ENCODE assay signal across 9 mouse cellular contexts in the genomic region with DNA sequence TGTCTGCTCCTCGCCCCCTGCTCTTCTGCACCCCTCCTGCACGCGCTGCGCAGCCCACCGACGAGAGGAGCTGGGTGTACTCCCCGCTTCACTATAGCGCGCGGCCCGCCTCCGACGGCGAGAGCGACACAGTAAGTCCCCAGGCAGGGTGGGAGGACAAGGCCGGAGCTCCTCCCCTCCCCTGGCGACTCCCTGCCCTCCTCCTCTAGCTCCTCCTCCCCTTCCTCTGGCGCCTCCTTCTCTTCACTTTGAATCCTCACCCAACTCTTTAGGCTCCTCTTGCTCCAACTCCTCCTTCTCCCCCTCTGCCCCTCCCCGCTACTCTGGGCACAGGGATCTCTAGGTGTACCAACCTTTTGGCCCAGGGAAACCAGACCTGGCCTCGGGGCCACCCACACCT. TPM values are rescaled to one million over a fixed set of nuclear protein-coding genes. Genes with fewer than 3 reads are reported as not detected.
DNase-seq lines count a peak whose midpoint lies in the region; ATAC-seq lines count a peak whose summit lies in the region.
"Had no signal": no experiment of that assay in that cellular context is flagged by ENCODE, and none has a peak within 500 bp of the region (broad histone marks: within the 10 kb centered on the region; RNA-seq: fewer than 3 reads in every experiment).

No protein-coding gene starts in this region.

- H3K9ac ChIP-seq in intestine, embryonic 16.5 days (ENCODE audit: low read depth, low read length), result peak overlapping the region; percentile 70
- peak overlapping the region; percentile 35 for H3K9ac ChIP-seq in liver, embryonic 16.5 days (ENCODE audit: low read depth, low read length)
- peak overlapping the region; percentile 15; the same call in 1 of the 2 replicates for H3K9ac ChIP-seq in stomach, embryonic 14.5 days (replicated peaks; ENCODE audit: low read depth, low read length)

- peak; percentile 72 for DNase-seq in ovary, adult 18-20 months (ENCODE audit: low spot score)
- no peak for DNase-seq in ovary, postnatal 14 days (ENCODE audit: low spot score)
- DNase-seq in c-Kit-positive CD71-positive TER-119-positive erythroid progenitor cells, embryonic 14.5 days (ENCODE audit: low spot score), result peak; percentile 56
- no peak for DNase-seq in spleen, adult 12 weeks (ENCODE audit: low spot score)
- no peak for DNase-seq in gastrocnemius, postnatal 36 days

- peak; percentile 14 for ATAC-seq in intestine, embryonic 16.5 days
- ATAC-seq in liver, embryonic 16.5 days (ENCODE audit: low read depth), result no peak
- no peak for ATAC-seq in stomach, embryonic 14.5 days (ENCODE audit: insufficient number of reproducible peaks, insufficient read depth, low FRiP score, low read depth)

- H3K27ac ChIP-seq in intestine, embryonic 16.5 days (ENCODE audit: low read length), result peak overlapping the region; percentile 76
- H3K27ac ChIP-seq in liver, embryonic 16.5 days (ENCODE audit: low read length), result no peak overlapping the region
- H3K27ac ChIP-seq in stomach, embryonic 14.5 days (ENCODE audit: low read length), result peak overlapping the region; percentile 33; the same call in 1 of the 2 replicates

- no peaks in the 10 kb centered on the region for H3K27me3 ChIP-seq in intestine, embryonic 16.5 days (replicated peaks; ENCODE audit: control insufficient read depth, insufficient read depth, low read length)
- H3K27me3 ChIP-seq in liver, embryonic 16.5 days (ENCODE audit: control insufficient read depth, insufficient read depth, low read depth, low read length), result no peaks in the 10 kb centered on the region
- no peaks in the 10 kb centered on the region for H3K27me3 ChIP-seq in stomach, embryonic 14.5 days (ENCODE audit: control insufficient read depth, insufficient read depth, low read length)

- H3K4me3 ChIP-seq in intestine, embryonic 16.5 days (ENCODE audit: low read length), result peak overlapping the region; percentile 43
- H3K4me3 ChIP-seq in liver, embryonic 16.5 days (ENCODE audit: low read depth, low read length), result peak overlapping the region; percentile 30
- peak overlapping the region; percentile 11; the same call in 1 of the 2 replicates for H3K4me3 ChIP-seq in stomach, embryonic 14.5 days (ENCODE audit: low read depth, low read length)

- intact Hi-C loops in gastrocnemius, postnatal 36 days (cut with DNase I), result no loop called here

- H3K9me3 ChIP-seq in intestine, embryonic 16.5 days (ENCODE audit: control insufficient read depth, low read length), result no peaks in the 10 kb centered on the region
- no peaks in the 10 kb centered on the region for H3K9me3 ChIP-seq in liver, embryonic 16.5 days (replicated peaks; ENCODE audit: control insufficient read depth, low read length)
- no peaks in the 10 kb centered on the region for H3K9me3 ChIP-seq in stomach, embryonic 14.5 days (ENCODE audit: control insufficient read depth, low read depth, low read length)

- peaks cover 14% of the 10 kb centered on the region for H3K36me3 ChIP-seq in intestine, embryonic 16.5 days (ENCODE audit: control insufficient read depth, insufficient read depth, low read length)
- peaks cover 12% of the 10 kb centered on the region; the same call in 1 of the 2 replicates for H3K36me3 ChIP-seq in liver, embryonic 16.5 days (ENCODE audit: control insufficient read depth, insufficient read depth)
- H3K36me3 ChIP-seq in stomach, embryonic 14.5 days (ENCODE audit: control insufficient read depth, insufficient read depth, low read length), result peaks cover 48% of the 10 kb centered on the region

- peaks cover 42% of the 10 kb centered on the region for H3K4me1 ChIP-seq in intestine, embryonic 16.5 days (ENCODE audit: control insufficient read depth, insufficient read depth, low read length)
- H3K4me1 ChIP-seq in liver, embryonic 16.5 days (ENCODE audit: control insufficient read depth, low read depth, low read length), result peaks cover 42% of the 10 kb centered on the region
- peaks cover 29% of the 10 kb centered on the region for H3K4me1 ChIP-seq in stomach, embryonic 14.5 days (ENCODE audit: control insufficient read depth, insufficient read depth, low read length)

- 18% methylated on average over 20 of the region's 20 CpGs for WGBS in intestine, embryonic 16.5 days
- WGBS in liver, embryonic 16.5 days (ENCODE audit: insufficient replicate concordance), result 22% methylated on average over 20 of the region's 20 CpGs
- WGBS in stomach, embryonic 14.5 days, result 19% methylated on average over 20 of the region's 20 CpGs

- peak overlapping the region; percentile 67 for H3K4me2 ChIP-seq in intestine, embryonic 16.5 days (ENCODE audit: low read depth, low read length)
- peak overlapping the region; percentile 55 for H3K4me2 ChIP-seq in liver, embryonic 16.5 days (ENCODE audit: low read depth, low read length)
- peak overlapping the region; percentile 50 for H3K4me2 ChIP-seq in stomach, embryonic 14.5 days (replicated peaks; ENCODE audit: low read depth, low read length)

RNA-seq across cellular contexts. Expression of a gene that starts 3.6 kb away (rescaled TPM):
- polyA plus RNA-seq in intestine, embryonic 16.5 days (2015; fragmentation: Nextera tagmentation; extraction: Ambion mirVana), result 28.7 and 29.0 TPM in 2 replicates
- polyA plus RNA-seq in liver, embryonic 16.5 days (2015; fragmentation: Nextera tagmentation; extraction: Ambion mirVana), result 18.4 and 18.7 TPM in 2 replicates
- polyA plus RNA-seq in stomach, embryonic 14.5 days (2014; fragmentation: Nextera tagmentation; extraction: Ambion mirVana), result 21.3 and 21.7 TPM in 2 replicates
- 10 to 100 TPM in 1 of 2 experiments, 1 to 10 TPM in 1; 7.6 to 10.2 TPM for total RNA-seq in gastrocnemius, postnatal 36 days (2021)

RNA-seq across cellular contexts. Expression of a gene that starts 11.3 kb away (rescaled TPM):
- 21.2 and 21.3 TPM in 2 replicates for polyA plus RNA-seq in intestine, embryonic 16.5 days (2015; fragmentation: Nextera tagmentation; extraction: Ambion mirVana)
- polyA plus RNA-seq in liver, embryonic 16.5 days (2015; fragmentation: Nextera tagmentation; extraction: Ambion mirVana), result 4.3 and 4.5 TPM in 2 replicates
- polyA plus RNA-seq in stomach, embryonic 14.5 days (2014; fragmentation: Nextera tagmentation; extraction: Ambion mirVana), result 23.1 and 23.4 TPM in 2 replicates
- under 1 TPM; 0.87 to 0.99 TPM for total RNA-seq in gastrocnemius, postnatal 36 days (2021)

RNA-seq across cellular contexts. Expression of a gene that starts 24.5 kb away (rescaled TPM):
- polyA plus RNA-seq in intestine, embryonic 16.5 days (2015; fragmentation: Nextera tagmentation; extraction: Ambion mirVana), result 35.4 and 40.5 TPM in 2 replicates
- 13.9 and 14.7 TPM in 2 replicates for polyA plus RNA-seq in liver, embryonic 16.5 days (2015; fragmentation: Nextera tagmentation; extraction: Ambion mirVana)
- polyA plus RNA-seq in stomach, embryonic 14.5 days (2014; fragmentation: Nextera tagmentation; extraction: Ambion mirVana), result 50.1 and 51.4 TPM in 2 replicates
- total RNA-seq in gastrocnemius, postnatal 36 days (2021), result 10 to 100 TPM; 21.4 to 23.2 TPM

RNA-seq across cellular contexts. Expression of a gene that starts 25.8 kb away (rescaled TPM):
- polyA plus RNA-seq in intestine, embryonic 16.5 days (2015; fragmentation: Nextera tagmentation; extraction: Ambion mirVana), result 0.06 and 0.12 TPM in 2 replicates
- polyA plus RNA-seq in liver, embryonic 16.5 days (2015; fragmentation: Nextera tagmentation; extraction: Ambion mirVana), result not detected in 2 replicates
- polyA plus RNA-seq in stomach, embryonic 14.5 days (2014; fragmentation: Nextera tagmentation; extraction: Ambion mirVana), result 0.07 TPM in 1 of 2 replicates, not detected in the other
- total RNA-seq in gastrocnemius, postnatal 36 days (2021), result 1 to 10 TPM; 1.1 to 1.3 TPM
- total RNA-seq: common myeloid progenitor, adult 5-6 weeks had no signal

RNA-seq across cellular contexts. Expression of a gene that starts 25.9 kb away (rescaled TPM):
- polyA plus RNA-seq in intestine, embryonic 16.5 days (2015; fragmentation: Nextera tagmentation; extraction: Ambion mirVana), result 53.2 and 56.6 TPM in 2 replicates
- 0.82 and 1.4 TPM in 2 replicates for polyA plus RNA-seq in liver, embryonic 16.5 days (2015; fragmentation: Nextera tagmentation; extraction: Ambion mirVana)
- 21.6 and 25.2 TPM in 2 replicates for polyA plus RNA-seq in stomach, embryonic 14.5 days (2014; fragmentation: Nextera tagmentation; extraction: Ambion mirVana)
- not detected for total RNA-seq in gastrocnemius, postnatal 36 days (2021)

Comparison
In these comparisons a context has a peak if more than half of its experiments do, and no peak if none do; other contexts are left out.
1. DNase-seq: peak in ovary, adult 18-20 months (single experiment) and c-Kit-positive CD71-positive TER-119-positive erythroid progenitor cells, embryonic 14.5 days (single experiment); none in ovary, postnatal 14 days (single experiment), spleen, adult 12 weeks (single experiment) and gastrocnemius, postnatal 36 days (0 of 2).
2. H3K9ac ChIP-seq: peak in every context shown above with its lines; median percentile 70 in intestine, embryonic 16.5 days; 35 in liver, embryonic 16.5 days; 15 in stomach, embryonic 14.5 days.
3. Peak in every context shown above with its lines, with median percentiles within 50 percentile points of each other: H3K4me2 ChIP-seq and H3K4me3 ChIP-seq.